Mouse (Mus musculus): ENCODE measurements around the gene Coro6.
A peak's percentile ranks its signal among the peaks of the same experiment; 100 is the strongest.

Gene Coro6

GRCm38 (mm10) chr11:77464684-77465083 lies 2.5 kb downstream of the Coro6 start:
- DNase-seq (ENCODE audit: low spot score), result no peak

DNA sequence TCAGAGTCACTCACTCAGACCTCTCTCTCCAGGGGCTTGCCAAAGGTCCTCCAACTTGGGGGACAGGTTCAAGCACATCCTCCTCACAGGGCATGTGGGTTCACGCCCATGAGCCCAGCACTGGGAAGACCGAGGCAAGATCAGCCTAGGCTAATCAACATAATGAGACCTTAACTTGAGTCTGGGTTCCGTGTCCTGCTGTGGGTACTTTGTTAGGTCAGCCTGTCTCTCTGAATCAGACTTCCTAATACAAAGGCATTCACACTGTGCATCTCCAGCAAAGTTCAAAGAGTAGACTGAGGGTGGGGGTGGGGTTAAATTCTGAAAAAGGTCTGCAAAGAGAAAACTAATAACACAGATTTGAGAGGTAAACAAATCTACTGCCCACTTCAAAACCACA lies 2.9 kb downstream of the Coro6 start:
- no peak for DNase-seq (ENCODE audit: low spot score)

GRCm38 (mm10) chr11:77466544-77466943 lies 4.3 kb downstream of the Coro6 start:
- no peak for DNase-seq (ENCODE audit: low spot score)

GRCm38 (mm10) chr11:77467157-77467556 lies 4.9 kb downstream of the Coro6 start:
- DNase-seq (ENCODE audit: low spot score), result peak; percentile 41

DNA sequence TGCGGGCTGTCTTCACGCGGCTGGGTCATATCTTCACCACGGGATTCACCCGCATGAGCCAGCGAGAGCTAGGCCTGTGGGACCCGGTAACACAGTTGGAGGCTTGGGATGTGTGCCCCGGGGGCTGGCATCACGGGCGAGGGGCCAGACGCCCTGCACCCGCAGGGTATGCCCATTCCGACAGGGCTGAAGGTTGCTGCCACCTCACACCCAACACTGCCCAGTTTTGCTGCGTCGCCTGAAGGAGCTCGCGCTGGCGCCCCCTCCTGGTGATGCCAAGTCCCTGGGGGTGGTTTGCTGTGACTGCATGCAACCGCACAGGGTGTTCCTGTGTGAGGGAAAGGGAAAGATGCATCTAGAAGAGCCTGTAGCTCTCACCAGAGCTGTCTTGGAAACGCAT lies 5.6 kb downstream of the Coro6 start:
- DNase-seq (ENCODE audit: low spot score), result peak; percentile 47

DNA sequence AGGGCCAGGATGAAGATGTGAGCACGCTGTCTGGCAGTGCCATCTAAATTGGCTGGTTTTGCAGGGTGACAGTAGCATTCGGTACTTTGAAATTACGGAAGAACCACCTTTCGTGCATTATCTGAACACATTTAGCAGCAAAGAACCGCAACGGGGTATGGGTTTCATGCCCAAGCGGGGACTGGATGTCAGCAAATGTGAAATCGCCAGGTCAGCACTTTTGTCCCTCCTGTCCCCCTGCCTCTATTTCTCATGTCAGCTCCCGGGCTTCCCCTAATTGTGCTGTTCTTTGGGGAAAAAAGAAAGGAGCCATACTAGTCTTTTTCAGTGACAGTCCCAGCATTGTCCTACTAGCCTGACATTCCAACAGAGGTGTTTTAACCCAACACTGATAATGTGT lies 6.2 kb downstream of the Coro6 start:
- DNase-seq (ENCODE audit: low spot score), result no peak

DNA sequence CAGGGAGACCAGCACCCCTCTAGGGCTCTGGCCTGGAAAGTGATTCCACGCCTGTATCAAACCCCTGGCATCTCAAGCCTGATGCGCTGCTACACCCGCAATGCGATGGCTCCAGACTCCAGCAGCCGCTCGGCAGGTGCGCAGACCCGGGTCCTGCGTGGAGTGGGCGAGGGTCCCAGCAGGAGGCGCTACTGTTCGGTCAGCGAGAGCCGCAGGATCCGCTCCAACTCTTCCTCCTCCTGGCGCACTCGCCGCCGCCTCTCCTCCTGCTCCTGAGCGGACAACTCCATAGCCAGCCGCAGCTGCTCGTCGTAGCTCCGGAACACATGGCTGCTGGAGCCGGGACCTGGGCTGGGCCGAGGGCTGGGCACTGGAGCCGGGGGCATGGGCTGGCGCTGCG lies 9.2 kb downstream of the Coro6 start:
- no peak for DNase-seq (ENCODE audit: low spot score)

GRCm38 (mm10) chr11:77472775-77473174 lies 10.6 kb downstream of the Coro6 start:
- no peak for DNase-seq (ENCODE audit: low spot score)

- DNase-seq (ENCODE audit: low spot score), result no peak
Measured at GRCm38 (mm10) chr11:77476216-77476615, 14.0 kb downstream of the Coro6 start.

DNA sequence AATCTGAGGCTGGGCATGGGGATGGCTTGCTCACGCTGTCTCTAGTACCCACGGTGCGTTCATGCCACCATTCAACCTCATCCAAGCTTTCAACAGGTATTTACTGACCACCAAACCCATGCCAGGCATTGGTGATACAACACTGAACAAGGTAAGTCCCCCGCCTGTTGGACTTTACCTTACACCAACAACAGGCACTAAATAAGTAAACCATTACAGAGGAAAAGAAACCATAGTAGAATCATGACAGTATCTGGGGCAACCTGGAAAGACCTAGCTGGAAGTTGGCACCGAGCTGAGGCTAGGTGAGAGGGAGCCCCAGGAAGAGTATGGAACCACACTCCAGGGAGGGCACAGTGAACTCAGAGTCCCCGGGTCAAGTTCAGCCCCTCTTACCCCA lies 14.7 kb downstream of the Coro6 start:
- no peak for DNase-seq (ENCODE audit: low spot score)

- DNase-seq (ENCODE audit: low spot score), result no peak
Measured at GRCm38 (mm10) chr11:77483043-77483442, 20.8 kb downstream of the Coro6 start.

DNA sequence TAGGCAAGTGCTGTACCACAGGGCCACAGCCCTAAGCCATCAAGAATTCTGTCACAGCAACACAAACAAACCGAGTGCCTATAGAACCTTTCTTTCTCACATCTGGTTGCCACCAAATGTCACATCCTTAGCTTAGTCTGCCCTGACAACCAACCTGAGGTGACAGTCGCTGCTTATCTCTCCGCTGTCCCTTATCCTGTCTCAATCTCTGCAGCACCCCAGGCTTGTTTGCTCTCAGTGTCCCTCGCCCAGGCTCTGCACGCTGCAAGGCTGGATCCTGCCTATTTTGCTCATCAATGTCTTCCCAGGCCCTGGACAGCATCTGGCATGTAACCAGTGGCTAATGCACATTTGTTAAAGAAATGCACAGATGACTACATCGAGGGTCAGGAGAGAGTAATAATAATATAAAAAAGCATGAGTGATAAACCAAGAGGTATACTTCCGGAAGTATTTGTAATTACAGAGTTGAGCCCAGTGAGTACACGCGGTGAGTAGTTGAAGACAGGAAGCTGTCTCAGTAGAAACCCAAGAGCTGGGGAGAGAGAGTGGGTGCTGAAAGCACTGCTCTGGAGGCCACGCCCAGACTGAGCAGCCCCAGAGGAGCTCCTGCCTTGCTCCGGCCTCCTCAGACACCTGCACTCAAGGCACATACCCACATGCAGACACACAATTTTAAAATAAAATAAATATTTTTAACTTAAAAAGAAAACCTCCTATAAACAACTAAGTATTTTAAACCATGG lies 21.5 kb downstream of the Coro6 start:
- no peak for DNase-seq (ENCODE audit: low spot score)

GRCm38 (mm10) chr11:77485229-77485628 lies 23.0 kb downstream of the Coro6 start:
- DNase-seq (ENCODE audit: low spot score), result no peak

- DNase-seq (ENCODE audit: low spot score), result no peak
Measured at GRCm38 (mm10) chr11:77486798-77487197, 24.6 kb downstream of the Coro6 start.

- no peak for DNase-seq (ENCODE audit: low spot score)
Measured at GRCm38 (mm10) chr11:77488771-77489581, 26.8 kb downstream of the Coro6 start.

DNA sequence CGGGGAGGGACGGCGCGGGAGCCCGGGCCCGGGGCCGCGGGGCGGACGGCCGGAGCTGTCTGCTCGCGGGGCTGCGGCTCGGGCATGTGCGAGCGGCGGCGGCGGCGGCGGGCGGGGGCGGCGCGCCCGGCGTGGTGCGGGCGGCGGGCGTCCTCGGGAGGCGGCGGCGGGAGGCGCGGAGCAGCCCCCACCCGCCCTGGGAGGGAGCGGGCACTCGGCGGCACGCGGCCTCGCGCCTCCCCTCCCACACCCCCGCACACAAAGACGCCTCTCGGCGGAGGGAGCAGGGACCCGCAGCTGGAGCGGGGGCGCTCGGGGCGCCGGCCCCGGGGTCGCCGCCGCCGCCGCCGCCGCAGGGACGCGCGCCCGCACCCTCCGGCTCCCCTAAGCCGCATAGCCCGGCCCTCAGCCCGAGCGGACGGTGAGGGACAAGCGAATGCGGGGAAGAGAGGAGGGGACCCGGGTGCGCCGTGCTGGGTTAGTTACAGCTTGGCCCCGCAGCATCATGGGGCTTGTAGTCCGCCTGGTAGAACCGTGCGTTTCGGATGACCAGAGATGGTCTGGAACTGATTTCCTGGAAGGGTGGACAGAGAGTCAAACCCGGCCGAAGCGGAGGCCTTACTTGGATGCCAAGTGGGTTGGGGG lies 27.5 kb downstream of the Coro6 start, which contains the start of gene Ankrd13b:
Ankrd13b (minus strand) TSS at position 88 of the 645 bp plus-strand sequence.
- peak; percentile 67 for DNase-seq (ENCODE audit: low spot score)

GRCm38 (mm10) chr11:77490451-77490850 lies 28.2 kb downstream of the Coro6 start:
- no peak for DNase-seq (ENCODE audit: low spot score)

GRCm38 (mm10) chr11:77491123-77491501 lies 28.9 kb downstream of the Coro6 start:
- DNase-seq (ENCODE audit: low spot score), result peak; percentile 82

DNA sequence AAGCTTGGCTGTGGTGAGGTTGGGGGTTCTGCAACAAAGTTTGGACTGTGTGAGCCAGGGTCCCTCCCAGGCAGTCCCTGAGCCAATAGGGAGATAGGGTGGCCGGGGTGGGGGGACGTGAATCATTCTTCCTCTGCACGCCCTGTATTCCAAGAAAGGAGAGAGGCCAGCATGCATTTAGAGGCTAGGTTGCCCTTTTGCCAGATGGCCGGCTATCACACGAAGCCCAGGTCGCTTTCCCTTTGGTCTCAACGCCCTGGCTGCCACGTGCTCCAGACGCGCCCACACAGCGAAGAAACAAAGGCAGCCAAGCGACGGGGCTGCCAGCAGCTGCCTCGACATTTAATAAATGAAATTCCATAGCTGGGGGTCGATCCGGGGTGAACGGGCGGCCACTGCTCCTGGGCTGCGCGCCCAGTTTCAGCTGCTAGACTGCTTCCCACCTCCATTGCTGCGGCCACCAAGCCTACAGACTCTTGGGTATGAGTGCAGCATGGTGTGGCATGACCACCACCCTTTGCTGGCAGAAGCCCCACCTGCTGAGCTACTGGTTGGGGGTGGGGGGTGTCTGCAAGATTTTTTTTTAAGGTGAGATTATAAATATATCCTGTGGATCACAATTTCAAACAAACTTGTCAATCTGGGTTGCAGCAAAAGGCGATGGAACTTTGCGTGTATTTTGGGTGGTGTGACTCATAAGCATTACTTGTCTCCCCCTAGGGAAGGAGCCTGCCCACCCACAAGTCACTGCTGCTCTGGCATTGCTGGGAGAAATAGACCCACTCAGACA lies 29.5 kb downstream of the Coro6 start:
- peak; percentile 69 for DNase-seq (ENCODE audit: low spot score)

DNA sequence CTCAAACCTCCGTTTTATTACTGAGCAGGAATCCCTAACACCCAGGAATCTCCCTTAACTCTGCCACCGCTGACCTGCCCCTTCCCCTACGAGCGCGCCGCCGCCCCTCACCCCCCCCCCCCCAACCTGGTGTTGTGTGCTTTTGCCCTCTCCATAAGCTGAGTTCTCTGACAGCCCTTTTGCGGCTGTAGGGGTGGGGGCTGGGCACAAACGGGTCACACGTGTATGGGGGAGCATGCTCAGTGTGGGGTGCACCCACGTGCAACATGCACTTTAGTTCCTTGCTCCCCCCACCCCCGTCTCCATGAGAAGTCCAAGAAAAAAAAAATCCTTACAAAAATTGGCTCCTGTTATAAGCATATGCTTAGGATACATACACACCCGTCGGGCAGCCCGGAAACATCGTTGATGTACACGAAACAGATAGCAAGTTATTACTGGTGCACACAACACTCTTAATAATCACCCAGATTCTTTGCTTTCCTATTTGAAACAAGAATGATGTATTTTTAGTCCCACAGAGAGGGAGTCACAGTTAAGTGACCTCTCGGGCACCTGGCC lies 30.2 kb downstream of the Coro6 start:
- DNase-seq (ENCODE audit: low spot score), result no peak

GRCm38 (mm10) chr11:77492911-77493332 lies 30.7 kb downstream of the Coro6 start:
- peak; percentile 91 for DNase-seq (ENCODE audit: low spot score)

Data from ovary, adult 18-20 months (tissue).